Mouse (Mus musculus): ENCODE data around the gene Tctex1d1.

The Tctex1d1 gene

DNA sequence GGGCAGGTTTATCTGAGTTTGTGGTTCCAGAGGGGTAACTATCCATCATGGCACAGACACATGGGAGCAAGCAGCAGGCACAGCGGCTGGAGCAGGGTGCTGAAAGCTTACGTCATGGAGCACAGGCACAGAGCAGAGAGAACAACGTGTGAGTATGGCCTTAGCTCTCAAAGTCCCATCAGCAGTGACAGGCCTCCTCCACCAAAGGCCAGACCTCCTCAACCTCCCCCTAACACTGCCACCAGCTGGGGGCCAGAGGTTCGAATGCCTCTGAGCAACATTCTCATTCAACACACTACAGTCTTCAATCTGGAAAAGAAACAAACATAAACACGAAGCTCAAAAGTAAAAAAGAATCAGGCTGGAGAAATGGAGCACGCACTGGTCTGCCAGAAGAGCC is 10.1 kb downstream of the Tctex1d1 start:
- DNase-seq (ENCODE audit: low read depth), result no peak

DNA sequence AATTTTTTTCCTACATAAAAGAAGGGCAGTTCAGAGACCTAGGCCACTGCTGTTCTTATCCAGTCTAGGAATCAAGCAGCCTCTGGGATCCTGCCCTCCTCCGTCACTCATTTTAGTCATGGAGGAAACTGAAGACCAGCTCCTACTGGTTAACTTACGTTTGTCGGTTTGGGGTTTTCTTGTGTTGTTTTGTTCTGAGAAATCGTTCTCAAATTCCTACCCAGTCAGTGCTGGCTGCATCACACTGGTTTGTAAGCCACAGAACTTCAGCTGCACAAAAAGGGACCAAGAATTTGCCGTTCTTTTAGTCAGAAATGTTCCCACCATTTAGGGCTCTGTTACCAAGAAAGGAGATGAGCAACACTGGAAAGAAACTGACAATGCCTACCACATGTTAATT is 11.0 kb downstream of the Tctex1d1 start:
- DNase-seq (ENCODE audit: low read depth), result no peak

DNA sequence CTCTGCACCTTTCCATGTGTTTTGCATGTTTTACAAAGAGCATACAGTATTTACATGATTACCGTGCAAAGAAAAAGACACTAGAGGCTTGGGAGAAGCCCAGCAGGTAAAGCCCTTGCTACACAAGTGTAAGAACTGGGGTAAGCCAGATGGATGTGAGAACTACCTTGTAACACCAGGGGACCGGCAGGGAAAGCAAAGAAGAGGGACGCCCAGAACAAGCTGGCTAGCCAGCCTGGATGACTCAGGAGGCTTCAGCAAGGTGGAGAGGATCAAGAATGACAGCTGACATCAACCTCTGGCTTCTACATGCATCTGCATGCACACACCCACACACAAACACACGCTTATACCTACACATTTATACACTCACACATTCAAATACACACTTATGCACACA is 11.6 kb downstream of the Tctex1d1 start:
- no peak for DNase-seq (ENCODE audit: low read depth)

DNA sequence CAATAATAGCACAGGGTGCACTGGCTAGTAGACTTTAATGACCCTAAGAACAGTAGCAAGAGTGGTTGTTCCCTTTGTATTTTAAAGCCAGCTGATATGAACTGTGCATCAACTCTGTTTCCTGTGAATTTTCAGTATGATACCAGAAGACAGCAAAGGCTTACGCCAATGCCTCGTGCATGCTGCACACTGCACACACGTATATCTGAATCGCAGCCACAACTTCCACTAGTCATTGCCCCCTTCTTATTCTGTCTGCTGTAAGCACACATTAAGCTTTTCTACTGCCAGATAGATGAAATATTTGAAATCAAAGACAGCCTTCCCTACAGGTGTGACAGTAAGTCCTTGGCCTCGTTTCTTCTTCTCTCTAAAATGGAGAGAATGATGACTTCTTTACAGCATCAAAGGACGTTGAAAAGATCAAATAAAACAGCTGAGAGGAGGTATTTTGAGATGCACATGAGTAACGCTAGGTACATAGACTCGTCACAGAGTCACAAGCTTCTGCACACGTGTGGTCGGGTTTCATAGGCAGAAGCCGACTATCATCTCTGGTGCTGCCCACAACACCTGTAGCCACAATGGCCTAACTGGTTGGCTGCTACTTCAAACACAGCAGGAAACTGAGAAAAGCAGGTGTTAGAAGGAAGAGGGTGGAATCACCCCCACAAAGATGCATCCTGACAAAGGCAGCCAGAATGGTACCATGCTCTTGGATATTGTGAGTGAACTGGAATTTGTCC is 12.4 kb downstream of the Tctex1d1 start:
- no peak for DNase-seq (ENCODE audit: low read depth)

DNA sequence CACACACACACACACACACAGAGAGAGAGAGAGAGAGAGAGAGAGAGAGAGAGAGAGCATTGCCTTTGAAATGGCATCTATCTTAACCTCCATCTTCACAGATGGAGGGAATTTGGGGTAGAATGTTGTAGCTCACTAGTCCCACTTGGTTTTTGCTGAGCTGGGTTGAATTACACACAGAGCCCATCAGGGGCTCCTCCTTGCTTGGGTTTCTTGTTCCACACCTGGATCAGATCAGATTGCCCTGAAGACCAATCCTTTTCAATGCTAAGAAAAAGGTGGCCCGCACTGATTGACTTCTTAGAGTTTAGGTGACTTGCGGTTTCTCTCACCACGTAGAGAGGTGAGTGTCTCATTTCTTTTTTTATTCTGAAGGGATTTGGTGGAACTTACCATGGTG is 13.3 kb downstream of the Tctex1d1 start:
- no peak for DNase-seq (ENCODE audit: low read depth)

DNA sequence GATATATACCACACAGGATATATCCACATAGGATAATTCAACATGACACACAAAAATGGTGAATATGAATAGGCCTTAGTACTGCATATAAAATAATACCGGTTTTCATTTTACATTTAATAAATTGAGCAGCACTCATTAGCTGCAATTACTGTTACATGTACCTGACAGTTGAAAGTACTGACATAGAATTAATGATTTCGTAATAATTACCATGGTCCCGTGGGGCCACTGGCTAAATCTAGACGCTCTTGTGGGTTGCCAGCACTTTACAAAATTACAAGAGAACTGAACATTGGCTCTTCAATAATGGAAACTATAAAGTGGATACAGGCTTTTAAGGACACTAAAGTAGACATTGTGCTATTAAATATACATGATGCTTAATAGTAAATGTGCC is 26.3 kb downstream of the Tctex1d1 start:
- DNase-seq (ENCODE audit: low read depth), result no peak

DNA sequence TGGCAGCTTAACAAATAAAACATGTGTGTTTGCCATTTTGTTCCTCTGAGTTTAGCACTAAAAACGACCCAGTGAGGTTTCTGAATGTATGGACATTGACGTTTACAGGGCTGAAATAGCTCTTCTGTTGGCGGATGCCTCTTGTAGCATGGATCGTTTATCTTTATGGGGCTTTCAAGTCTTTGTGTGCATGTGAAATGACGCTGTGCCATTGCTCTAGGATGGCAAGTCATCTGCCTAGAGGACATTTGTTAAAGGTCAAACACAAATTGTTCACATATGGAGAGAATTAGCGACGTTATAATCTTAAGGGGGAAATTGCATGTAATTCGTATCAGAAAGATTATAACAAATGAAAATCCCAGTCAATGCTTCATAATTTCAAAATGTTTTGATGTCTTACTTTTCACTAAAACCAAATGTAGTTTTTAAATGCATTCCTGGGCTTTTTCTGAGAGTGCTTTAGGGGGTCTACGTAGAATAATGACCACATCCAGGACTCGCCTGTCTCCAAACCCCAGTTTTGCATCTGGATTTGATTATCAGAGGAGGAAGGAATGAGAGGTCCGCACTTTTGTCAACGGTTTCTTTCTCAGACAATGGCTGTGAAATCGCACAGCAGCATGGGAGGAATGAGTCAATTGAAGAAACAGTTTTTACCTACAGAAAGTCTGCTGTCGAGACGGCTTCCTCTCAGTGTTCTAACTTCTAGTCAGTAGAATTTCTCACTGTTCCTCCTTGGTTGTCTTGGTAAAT is 27.0 kb downstream of the Tctex1d1 start:
- no peak for DNase-seq (ENCODE audit: low read depth)

DNA sequence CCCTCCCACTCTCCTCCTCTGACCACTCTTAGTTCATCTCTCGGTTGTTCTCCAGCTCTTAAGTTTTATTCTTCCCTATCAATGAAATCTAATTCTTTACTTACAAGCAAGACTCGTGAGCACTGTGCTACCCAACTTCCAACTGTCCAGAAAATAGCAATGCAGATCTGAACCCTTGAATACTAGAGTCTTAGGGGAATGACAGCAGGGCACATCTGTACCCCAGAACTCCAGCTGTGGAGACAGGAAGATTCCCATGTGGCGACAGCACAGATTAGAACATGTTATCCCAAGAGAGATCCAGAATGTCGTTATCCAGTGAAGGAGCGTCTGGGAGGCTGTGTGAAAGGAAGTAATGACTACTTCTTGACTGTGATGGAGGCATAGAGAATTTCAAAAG is 27.9 kb downstream of the Tctex1d1 start:
- no peak for DNase-seq (ENCODE audit: low read depth)

DNA sequence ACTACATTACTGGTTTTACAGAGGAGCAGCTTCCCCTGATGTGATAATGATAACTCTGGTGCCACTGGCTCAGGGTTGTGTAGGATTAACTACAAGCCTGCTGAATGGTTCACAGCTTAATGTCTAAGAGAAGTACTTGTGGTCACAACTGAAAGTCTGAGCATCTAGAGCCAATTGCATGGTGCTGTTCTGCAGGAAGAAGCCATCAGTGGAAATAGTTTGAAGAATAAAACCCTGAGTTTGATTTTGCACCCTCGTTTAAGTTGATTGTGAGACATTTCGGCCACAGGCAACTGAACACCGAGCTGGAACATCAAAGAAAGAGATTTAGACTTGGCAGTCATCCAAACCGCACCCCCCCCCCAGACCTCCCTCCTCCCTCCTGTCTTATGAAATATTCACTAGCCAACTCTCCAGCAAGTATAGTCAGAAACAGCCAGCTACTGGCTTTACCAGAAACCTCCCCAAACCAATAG is 28.6 kb downstream of the Tctex1d1 start:
- DNase-seq (ENCODE audit: low read depth), result peak; percentile 45

DNA sequence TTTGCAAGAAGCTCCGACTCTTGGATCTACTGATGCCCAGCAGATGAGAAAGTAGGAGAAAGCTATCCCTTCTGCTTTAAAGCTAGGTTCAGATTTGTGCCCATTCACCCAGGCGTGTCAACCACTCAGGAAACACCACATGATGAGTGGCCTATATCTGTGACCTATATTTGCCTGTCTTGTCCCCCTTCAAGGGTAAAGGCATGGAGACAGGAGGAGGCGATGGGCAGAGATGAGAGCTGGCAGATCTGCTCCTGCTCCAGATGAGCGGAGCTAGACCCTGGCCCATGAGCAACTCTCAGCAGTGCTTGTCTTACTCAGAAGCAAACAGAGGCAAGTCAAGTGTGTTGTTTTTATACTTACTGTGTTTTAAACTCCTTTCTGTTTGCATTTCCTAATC is 32.3 kb downstream of the Tctex1d1 start:
- no peak for DNase-seq (ENCODE audit: low read depth)

DNA sequence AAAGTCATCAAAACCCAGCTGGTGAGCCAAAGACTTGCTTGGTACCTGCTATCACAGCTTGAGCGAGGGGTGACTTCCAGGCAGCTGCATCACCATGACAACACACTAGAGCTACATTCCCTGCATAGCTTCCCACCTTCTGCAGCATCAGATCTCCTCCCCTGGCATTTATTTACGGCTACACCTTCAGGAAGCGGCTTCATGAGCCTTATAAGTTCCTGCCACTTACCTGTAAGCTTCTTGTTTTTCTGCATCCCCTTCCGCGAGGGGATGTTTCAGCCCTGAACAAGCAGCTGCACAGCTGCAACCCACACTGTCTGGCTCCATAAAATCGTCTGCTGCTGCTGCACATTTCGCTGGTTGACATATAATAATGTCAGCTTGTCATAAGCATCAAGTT is 33.4 kb downstream of the Tctex1d1 start:
- no peak for DNase-seq (ENCODE audit: low read depth)

DNA sequence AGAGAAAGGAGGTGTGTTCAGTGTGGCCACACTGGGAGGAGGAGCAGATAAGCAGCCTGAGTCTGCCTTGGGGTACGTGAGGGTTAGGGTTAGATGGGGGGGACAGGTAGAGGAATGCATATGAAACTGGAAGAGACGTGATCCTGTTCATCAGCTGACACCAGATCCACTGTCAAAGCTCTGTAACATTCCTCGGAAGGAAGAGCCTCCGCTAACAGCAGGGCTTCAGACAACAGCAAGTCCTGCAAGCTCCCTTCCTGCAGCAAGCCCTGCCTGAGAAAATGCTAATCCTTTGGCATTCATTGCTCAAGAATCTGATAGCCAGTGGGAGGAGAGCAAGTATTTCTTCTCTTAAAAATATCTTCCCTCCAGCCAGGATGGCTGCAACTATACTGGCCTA is 35.1 kb downstream of the Tctex1d1 start:
- peak; percentile 29 for DNase-seq (ENCODE audit: low read depth)

DNA sequence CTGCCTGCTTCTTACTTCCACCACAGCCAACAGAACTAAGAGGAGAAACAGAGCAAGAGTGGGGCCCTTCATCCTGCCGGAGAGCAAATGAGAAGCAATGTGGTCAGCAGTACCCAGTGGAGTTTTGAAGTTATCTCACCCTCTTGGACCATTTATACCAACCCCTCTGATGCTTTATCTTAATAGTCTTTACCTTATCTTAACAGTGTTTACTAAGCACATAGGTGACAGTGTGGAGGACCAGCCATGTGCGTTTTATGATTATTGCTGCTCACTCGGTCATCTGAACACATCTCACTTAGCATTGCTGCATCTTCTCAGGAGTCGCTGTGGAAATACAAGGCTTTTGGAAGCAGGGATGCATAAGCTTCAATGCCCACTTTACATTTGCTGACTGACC is 48.2 kb downstream of the Tctex1d1 start, which contains the start of gene Insl5:
Gene Insl5, minus strand, starts transcription at position 222 of the 400 bp plus-strand sequence.
- DNase-seq (ENCODE audit: low read depth), result no peak

DNA sequence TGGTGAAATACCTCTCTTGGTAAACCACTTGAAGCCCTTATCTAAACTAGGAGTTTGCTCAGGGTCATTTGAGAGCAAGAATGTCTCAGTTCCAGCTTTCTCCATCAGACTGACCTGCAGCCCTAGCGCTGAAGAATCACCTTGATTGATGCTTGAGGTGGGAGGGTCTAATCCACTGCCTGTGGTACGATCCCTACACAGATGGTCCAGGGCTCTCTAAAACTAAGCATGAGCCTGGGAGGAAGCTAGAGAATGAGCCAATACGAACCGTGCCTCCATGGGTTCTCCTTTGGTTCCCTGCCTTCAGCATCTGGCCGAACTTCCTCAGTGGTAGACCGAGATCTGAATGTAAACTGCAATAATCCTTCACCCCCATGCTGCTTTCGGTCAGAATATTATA is 49.3 kb downstream of the Tctex1d1 start:
- no peak for DNase-seq (ENCODE audit: low read depth)

DNA sequence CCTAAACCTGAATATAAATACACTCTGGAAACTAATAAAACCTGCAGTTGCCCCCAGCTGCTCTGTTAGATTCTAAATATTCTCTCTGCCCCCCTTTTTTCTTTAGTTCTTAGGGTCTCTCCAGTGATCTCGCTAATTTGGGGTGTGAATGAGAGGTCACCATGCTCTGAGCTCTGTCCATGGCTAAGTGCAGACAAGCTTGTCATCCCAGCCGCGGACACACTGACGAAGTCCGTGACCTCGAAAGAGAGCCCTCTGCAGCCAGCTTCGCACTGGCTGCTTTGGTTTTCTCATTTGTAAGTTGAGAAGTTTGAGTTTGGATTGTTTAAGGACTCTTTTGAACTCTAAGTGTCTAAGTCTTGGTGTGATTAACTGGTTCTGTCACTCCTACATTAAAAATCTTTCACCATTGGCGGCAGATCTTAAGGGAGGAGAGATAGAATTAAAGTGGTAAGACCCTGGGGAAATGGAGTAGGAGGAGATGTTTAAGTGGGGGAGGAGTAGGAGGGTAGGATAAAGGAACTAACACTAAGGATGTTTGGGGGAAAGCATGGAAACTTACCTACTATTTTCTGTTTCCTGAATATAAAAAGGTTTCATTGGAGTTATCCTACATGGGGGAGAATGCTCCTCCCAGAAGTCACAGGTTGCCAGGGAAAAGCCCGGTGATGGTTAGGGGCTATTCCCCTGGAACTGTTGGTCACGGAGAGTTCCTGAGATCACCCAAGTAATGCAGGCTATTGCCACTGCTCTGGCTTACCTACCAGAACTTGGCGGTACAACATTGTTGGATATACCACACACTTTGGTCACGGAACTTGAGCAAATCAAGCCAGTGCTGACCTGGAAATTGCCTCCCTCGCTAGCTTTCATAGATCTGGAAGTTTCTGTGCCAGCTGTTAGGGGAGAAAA is 50.0 kb downstream of the Tctex1d1 start:
- DNase-seq (ENCODE audit: low read depth), result no peak

DNA sequence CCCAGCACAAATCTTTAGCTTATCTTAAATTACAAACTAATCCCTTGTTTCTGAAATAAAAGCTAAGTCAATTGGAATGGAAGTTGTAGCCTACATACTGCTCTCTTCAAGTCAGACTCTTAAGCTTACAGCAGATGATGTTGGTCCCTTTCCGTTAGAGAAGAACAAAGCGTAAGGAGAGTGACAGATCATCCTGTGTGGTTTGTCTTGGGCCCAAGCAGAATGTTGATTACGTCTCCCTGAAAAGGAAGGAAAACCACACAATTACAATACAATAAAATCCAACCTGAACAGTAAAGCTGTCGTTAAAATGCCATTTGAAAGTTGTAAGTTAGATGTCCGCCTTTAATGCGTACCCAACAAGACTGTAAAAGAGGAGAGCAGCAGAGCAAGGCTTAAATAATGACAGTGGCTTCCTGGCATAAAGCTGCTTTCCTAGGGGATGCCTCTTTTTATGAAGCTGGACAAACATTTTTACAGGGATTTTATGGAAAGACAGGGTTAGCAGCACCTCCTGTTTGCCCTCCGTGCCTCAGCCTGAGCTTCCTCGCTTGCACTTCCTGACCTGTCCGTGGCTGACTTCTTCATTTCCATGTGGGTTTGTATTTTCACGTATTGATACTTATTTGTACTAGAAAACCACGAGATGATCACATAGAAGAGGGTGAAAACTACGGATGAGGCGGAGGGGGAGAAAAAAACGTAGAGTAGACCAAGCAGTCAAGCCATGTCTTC is 60.9 kb downstream of the Tctex1d1 start:
- no peak for DNase-seq (ENCODE audit: low read depth)

DNA sequence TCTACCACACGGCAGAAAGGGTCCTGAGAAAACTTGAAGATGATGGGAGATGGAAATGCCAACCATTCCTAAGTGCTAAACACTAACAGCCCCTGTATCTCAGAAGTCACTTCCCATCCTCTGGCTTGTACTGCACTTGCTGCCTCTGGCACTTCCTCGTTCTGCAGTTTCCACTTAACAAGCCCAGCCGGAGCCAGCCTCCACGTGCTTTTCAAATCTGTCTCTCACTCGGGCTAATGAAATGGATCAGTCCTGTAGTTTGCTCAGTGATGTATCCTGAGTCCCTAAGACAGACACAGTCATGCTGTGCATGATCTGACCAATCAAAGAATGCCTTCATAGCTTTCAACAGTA is 61.4 kb downstream of the Tctex1d1 start:
- no peak for DNase-seq (ENCODE audit: low read depth)

DNA sequence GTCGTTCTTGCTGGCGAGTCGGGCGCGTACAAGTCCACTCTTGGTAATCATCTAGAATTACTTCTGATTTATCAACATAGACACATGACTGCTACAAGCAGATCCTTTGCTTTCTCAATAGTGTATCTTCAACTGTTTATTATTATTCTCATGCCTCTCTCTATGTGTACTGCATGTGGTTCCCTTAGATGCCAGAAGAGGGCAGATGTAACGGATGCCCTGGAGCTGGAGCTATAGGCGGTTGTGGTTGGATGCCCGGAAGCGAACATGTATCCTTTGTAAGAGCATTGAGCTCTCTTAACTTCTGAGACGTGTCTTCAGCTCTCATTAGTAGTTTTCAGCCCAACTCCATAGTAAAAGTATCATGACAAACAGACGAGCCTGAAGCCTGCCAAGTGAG is 64.6 kb downstream of the Tctex1d1 start:
- peak; percentile 32 for DNase-seq (ENCODE audit: low read depth)

DNA sequence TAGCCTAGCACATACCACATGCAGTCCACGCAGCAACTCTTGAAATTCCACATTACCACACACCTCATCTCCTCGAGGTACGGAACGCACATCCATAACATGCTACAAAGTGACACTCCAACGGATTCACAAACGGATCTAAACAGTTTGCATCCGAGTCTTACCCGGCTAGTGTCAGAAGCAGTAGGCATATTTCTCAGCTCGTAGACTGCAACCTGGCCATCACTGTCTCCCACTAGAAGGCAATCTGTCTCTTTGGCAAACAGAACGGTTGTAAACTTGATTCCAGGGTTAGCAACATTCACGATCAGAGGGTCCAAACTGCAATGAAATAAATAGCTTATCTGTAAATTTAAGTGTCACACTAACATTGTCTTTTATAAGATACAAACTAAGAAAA is 69.6 kb downstream of the Tctex1d1 start:
- DNase-seq (ENCODE audit: low read depth), result no peak

All from NIH3T3 (cell line).